ENCODE assay signal across 11 mouse cellular contexts in the genomic region with DNA sequence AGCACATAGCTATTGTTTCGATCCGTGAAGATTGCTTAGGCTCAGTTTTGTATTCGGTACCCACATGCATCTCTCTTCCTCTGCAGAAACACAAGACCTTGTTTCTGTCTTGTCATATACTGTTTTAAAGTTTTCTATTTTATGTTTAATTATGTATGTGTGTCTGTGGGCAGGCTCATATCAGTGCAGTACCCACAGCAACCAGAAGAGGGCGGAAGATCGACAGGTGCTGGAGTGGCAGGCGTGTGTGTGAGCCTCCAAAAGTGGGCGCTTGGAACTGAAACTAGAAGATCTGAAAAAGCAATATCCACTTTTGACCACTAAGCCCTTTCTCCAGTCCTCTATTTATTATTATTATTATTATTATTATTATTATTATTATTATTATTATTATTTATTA.
DNase-seq lines count a peak whose midpoint lies in the region; ATAC-seq and TF ChIP-seq lines count a peak whose summit lies in the region.
"Had no signal": no experiment of that assay in that cellular context is flagged by ENCODE, and none has a peak within 500 bp of the region (broad histone marks: within the 10 kb centered on the region; RNA-seq: fewer than 3 reads in every experiment).

No protein-coding gene starts in this region.

- DNase-seq in forebrain, postnatal 0 days, result no peak
- peak; percentile 23 for DNase-seq in neural tube, embryonic 10.5 days (ENCODE audit: extremely low spot score, low spot score)
- DNase-seq in thymus, postnatal 25 days, result peak; percentile 27
- no peak for DNase-seq in ovary, postnatal 10 days (ENCODE audit: low spot score)
- no peak for DNase-seq in layer of hippocampus, postnatal 14 days (ENCODE audit: low spot score in 2 of 2)
- DNase-seq: liver, embryonic 13.5 days; right cerebral cortex, adult 18-20 months had no signal

- no peak for ATAC-seq in forebrain, postnatal 0 days
- no peak for ATAC-seq in forebrain, embryonic 12.5 days (ENCODE audit: low FRiP score)
- ATAC-seq in neural tube, embryonic 15.5 days (ENCODE audit: low FRiP score), result no peak
- peak; percentile 59 for ATAC-seq in common myeloid progenitor, adult 5-6 weeks (replicated peaks; ENCODE audit: low read depth, poor library complexity, severe bottlenecking)

- H3K27ac ChIP-seq in forebrain, postnatal 0 days (ENCODE audit: low read depth, low read length), result no peak overlapping the region
- no peak overlapping the region for H3K27ac ChIP-seq in forebrain, embryonic 12.5 days
- H3K27ac ChIP-seq in neural tube, embryonic 15.5 days (replicated peaks), result no peak overlapping the region
- H3K27ac ChIP-seq: hindbrain, embryonic 15.5 days; liver, embryonic 13.5 days had no signal

- H3K9me3 ChIP-seq in forebrain, postnatal 0 days (ENCODE audit: low read length), result no peaks in the 10 kb centered on the region
- H3K9me3 ChIP-seq in forebrain, embryonic 12.5 days, result no peaks in the 10 kb centered on the region
- H3K9me3 ChIP-seq in neural tube, embryonic 15.5 days (replicated peaks), result no peaks in the 10 kb centered on the region
- H3K9me3 ChIP-seq: hindbrain, embryonic 15.5 days; liver, embryonic 13.5 days had no signal

- no peaks in the 10 kb centered on the region for H3K36me3 ChIP-seq in forebrain, postnatal 0 days (ENCODE audit: insufficient read depth)
- H3K36me3 ChIP-seq in forebrain, embryonic 12.5 days (replicated peaks), result no peaks in the 10 kb centered on the region
- no peaks in the 10 kb centered on the region for H3K36me3 ChIP-seq in neural tube, embryonic 15.5 days
- H3K36me3 ChIP-seq: hindbrain, embryonic 15.5 days; liver, embryonic 13.5 days had no signal

- no peaks in the 10 kb centered on the region for H3K27me3 ChIP-seq in forebrain, postnatal 0 days (ENCODE audit: insufficient read depth, low read length)
- H3K27me3 ChIP-seq in forebrain, embryonic 12.5 days, result no peaks in the 10 kb centered on the region
- no peaks in the 10 kb centered on the region for H3K27me3 ChIP-seq in neural tube, embryonic 15.5 days (replicated peaks)
- H3K27me3 ChIP-seq: hindbrain, embryonic 15.5 days; liver, embryonic 13.5 days had no signal

- no peak overlapping the region for H3K9ac ChIP-seq in forebrain, postnatal 0 days
- no peak overlapping the region for H3K9ac ChIP-seq in forebrain, embryonic 12.5 days
- no peak overlapping the region for H3K9ac ChIP-seq in neural tube, embryonic 15.5 days (replicated peaks)
- H3K9ac ChIP-seq: hindbrain, embryonic 15.5 days; liver, embryonic 13.5 days had no signal

- WGBS in forebrain, postnatal 0 days, result 76% methylated on average over 7 of the region's 7 CpGs
- WGBS in forebrain, embryonic 12.5 days, result 80% methylated on average over 7 of the region's 7 CpGs
- WGBS in neural tube, embryonic 15.5 days, result 79% methylated on average over 7 of the region's 7 CpGs

- H3K4me3 ChIP-seq in forebrain, postnatal 0 days (ENCODE audit: low read depth, low read length), result no peak overlapping the region
- no peak overlapping the region for H3K4me3 ChIP-seq in forebrain, embryonic 12.5 days (replicated peaks)
- H3K4me3 ChIP-seq in neural tube, embryonic 15.5 days (replicated peaks), result no peak overlapping the region
- H3K4me3 ChIP-seq: hindbrain, embryonic 15.5 days; liver, embryonic 13.5 days had no signal

- H3K4me1 ChIP-seq in forebrain, postnatal 0 days (ENCODE audit: insufficient read depth), result no peaks in the 10 kb centered on the region
- H3K4me1 ChIP-seq in forebrain, embryonic 12.5 days, result no peaks in the 10 kb centered on the region
- no peaks in the 10 kb centered on the region for H3K4me1 ChIP-seq in neural tube, embryonic 15.5 days
- H3K4me1 ChIP-seq: hindbrain, embryonic 15.5 days had no signal

- H3K4me2 ChIP-seq in forebrain, postnatal 0 days (ENCODE audit: low read depth), result no peak overlapping the region
- H3K4me2 ChIP-seq in forebrain, embryonic 12.5 days, result no peak overlapping the region
- H3K4me2 ChIP-seq in neural tube, embryonic 15.5 days, result no peak overlapping the region
- H3K4me2 ChIP-seq: hindbrain, embryonic 15.5 days; liver, embryonic 13.5 days had no signal

- peak; percentile 38; the same call in 1 of the 2 replicates for TF ChIP-seq CTCF in forebrain, postnatal 0 days (IDR thresholded peaks at IDR 0.05; ENCODE audit: low read depth)

Comparison
In these comparisons a context has a peak if more than half of its experiments do, and no peak if none do; other contexts are left out.
1. DNase-seq: peak in neural tube, embryonic 10.5 days (single experiment) and thymus, postnatal 25 days (single experiment); none in forebrain, postnatal 0 days (single experiment), ovary, postnatal 10 days (single experiment) and layer of hippocampus, postnatal 14 days (0 of 2).